Mouse (Mus musculus) right cerebral cortex, adult 2 months (tissue): Measurements from ENCODE around the gene Tnnc1.

Source experiments
- DNase-seq, 2 experiments: peaks; one replicate each; pipeline ENCODE4 v3.0.0; 2021 to 2022; ENCODE audit warnings: low spot score in 2 of 2

The Tnnc1 gene

DNA sequence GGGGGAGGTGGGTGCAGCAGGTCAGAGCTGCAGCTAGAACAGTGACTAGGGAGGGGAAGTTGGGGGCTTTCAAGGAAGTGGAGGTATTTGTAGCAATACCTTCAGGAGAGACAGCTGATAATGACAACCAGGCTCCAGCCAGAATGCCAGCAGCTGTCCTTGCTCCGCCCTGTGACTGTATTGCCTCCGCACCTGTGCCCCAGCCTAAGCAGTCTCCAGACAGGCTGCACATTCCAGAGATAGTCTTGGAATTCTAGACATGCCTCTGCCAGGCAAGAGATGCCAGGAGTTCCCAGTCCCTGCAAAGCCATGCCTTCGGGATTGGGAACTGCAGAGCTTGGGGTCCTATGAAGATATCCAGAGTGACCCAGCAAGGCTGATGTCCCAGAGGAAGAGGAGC is 4.4 kb downstream of the Tnnc1 start:
- no peak for DNase-seq

DNA sequence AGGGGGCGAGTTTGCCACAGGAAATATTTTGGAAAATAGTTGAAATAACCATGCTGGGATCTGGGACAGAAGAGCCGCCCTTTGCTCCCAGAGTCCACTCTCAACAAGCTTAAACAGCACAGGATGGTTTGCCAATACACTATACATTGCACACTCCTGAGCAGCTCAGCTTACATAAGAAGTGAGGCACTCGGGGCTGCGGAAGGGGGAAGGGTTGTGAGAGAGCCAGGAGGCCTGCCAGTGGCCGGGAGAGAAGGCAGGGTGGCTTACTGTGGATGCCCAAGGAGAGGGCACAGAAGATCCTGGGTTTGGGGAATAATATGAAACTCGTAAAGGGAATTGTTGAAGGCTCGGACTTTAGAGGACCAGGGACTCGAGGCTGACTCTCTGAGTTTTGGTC is 5.8 kb downstream of the Tnnc1 start:
- no peak for DNase-seq

DNA sequence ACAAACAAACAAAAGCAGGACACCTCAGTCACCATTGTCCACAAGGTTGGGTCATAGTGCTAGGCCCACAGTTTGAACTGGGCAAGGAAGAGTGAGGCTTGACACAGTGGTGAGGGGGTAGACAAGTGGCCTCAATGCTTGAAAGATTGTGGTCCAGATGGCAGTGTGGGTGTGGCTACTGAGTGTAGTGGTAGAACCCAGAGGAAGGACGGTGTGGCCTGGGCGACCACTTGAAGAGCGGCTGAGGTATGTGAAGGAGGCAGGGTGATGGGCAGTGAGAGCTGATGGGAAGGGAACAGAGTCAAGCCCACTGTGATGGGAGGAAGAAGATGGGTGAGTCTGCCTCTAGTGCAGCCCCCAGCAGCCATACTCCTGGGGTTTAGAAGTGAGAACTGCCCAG is 6.6 kb downstream of the Tnnc1 start:
- no peak for DNase-seq

DNA sequence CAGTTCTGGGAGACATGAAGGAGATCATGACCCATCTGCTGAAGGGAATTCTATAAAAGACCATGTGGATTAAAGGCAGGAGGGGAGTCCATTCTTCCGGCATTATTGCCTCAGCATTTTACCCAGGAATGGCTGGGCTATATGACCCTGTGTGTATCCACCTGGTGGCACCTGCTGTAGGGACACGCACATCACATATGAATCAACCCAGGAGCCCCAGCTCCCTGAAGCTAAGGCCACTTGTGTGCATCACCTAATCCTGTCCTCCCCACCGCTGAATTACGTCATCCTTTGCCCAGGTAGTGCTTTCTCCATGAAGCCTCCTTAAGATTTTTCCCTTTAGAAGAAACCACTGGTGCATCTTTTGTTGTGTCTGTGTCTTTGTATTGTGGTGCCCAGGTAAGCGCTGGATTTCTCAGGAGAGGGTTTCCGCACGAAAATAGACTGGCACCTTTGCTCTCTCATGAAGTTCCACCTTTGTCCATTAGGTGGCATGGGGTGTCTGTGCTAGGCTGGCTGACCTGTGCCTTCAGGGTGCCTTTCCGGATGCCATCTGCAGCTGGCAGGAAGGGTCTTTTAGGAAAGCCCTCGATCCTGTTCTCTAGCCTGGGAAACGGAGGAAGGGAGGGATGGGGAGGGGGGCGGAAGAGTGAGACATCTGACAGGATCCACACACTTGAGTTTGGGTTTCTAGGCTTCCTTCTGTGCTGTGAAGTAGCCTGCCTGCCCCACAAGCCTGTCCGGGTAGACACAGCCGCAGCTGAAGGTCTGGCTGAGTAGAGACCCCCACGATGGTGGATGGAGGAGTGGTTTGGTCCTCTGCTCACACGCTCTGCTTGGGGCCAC is 7.3 kb downstream of the Tnnc1 start:
- peak; percentile 56 to 70 for DNase-seq

DNA sequence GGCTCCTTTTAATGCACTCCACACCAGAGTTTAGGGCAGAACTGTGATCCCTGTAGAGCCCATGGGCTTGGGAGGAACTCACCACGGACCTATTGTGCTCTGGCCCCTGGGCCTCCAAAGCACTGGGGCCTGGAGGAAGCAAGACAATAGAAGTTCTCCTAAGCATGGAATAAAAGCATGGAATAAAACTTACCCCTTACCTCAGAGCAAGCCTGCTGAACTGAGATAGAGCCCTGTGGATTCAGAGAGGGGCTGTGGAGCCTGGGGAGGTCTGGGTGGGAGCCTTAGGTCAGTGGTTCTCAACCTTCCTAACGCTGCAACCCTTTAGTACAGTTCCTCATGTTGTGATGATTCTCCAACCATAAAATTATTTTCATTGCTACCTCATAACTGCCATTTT is 8.7 kb downstream of the Tnnc1 start, which contains the start of gene Nisch:
Gene Nisch (minus strand): TSS at position 101 of the 400 bp plus-strand sequence.
- DNase-seq = no peak

DNA sequence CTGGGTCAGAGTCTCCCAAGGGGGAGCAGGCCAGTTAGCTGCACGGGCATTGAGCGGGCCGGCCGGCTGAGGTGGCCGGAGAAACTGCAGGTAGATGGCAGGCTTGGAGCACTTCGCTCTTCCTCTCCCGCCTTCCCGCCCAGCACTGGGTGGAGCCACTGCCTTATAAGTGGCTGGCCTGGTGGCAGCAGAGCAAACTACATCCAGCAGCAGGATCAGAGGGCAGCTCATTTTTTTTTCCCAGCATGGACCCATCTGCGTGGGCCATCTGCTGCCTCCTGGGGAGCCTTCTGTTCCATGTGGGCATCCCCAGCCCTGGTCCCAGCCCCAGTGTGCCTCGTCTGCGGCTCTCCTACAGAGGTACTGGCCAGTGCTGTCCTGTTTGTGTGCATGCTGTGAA is 9.6 kb downstream of the Tnnc1 start, which contains the start of gene Sema3g:
Gene Sema3g (plus strand): TSS at position 195 of the 400 bp plus-strand sequence.
- no peak for DNase-seq

DNA sequence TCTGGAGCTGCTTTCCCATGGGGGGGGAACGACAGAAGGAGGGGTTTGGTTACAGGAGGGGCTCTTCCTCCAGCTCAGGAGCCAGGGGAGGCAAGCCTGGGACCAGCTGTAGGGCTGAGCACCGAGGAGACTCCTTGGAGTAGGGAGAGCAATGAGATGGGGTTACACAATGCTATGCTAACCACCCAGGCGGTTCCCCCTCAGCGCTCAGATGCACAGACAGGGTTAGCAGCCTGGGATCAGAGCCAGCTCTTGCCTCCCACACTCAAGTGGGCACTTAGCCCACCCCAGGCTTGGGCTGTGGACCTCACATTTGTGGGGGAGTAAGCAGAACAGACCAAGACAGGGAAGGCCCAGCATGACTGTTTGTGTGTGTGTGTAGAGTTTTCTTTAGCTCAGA is 18.9 kb downstream of the Tnnc1 start:
- peak; percentile 52 to 59 for DNase-seq

DNA sequence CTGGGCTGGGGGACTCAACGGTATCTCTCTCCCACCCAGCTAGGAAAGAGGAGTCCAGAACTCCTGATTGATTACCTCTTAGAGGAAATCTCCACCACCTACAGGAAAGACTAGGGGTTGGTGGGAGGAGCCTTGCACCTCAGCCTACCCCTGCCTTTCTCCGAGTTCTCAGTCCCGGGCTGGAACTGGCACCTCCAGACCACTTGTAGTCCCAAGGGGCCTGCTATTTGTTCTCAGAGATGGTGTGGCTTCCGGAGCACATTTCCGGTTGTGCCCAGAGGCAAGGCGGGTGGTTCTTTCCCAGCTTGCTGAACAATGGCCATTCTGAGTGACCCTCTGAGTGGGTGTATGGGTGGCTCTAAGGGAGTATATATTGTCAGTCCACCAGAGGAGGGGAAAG is 20.1 kb downstream of the Tnnc1 start:
- DNase-seq = no peak

DNA sequence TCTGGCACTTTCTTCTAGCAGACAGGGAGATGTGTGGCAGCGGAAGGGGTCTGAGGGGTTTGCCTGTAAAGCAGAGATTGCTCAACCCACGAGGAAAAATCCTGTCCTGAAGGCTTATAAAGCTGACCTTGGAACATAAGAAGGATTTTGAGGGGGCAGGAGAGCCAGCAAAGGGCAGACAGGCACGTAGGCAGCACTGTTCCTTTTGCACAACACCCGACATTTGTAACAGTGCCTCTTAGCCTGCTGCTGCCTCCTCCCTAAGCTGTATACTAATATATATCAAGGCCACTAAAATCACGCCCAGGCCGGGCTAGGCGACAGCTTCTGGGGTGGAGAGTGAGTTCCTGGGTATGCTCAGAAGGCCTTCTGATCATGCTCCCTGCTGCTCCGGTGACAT is 22.3 kb downstream of the Tnnc1 start:
- DNase-seq = no peak

DNA sequence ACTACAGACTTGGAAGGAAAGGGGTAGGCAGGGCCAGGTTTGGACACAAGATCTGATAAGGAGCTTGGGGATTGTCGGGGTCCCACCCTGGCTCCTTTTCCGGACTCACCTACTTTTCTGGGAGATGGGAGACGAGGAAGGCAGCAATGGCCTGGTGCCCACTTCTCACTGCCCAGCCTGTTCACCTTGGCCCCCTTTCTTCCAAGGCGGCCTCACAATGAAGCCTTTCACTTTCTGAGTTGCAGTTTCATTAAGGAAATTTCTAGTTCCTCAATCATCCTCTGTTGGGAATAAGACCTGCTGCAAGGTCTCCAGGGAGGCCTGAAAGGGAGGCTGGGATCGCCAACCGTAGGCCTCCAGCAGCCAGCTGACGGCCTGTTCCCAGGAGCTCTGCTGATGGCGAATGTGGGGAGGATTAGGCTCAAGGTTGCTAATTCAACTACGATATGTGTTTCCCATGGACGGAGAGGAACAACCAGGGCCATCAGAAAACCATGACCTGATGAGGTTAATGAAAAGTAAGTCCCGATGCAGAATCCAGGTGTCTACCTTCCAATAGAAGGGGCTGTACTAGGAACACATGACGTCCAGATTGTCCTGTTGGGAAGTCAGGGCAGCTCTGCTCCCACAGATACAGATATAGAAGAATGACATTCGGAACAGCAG is 24.4 kb downstream of the Tnnc1 start:
- DNase-seq = no peak

DNA sequence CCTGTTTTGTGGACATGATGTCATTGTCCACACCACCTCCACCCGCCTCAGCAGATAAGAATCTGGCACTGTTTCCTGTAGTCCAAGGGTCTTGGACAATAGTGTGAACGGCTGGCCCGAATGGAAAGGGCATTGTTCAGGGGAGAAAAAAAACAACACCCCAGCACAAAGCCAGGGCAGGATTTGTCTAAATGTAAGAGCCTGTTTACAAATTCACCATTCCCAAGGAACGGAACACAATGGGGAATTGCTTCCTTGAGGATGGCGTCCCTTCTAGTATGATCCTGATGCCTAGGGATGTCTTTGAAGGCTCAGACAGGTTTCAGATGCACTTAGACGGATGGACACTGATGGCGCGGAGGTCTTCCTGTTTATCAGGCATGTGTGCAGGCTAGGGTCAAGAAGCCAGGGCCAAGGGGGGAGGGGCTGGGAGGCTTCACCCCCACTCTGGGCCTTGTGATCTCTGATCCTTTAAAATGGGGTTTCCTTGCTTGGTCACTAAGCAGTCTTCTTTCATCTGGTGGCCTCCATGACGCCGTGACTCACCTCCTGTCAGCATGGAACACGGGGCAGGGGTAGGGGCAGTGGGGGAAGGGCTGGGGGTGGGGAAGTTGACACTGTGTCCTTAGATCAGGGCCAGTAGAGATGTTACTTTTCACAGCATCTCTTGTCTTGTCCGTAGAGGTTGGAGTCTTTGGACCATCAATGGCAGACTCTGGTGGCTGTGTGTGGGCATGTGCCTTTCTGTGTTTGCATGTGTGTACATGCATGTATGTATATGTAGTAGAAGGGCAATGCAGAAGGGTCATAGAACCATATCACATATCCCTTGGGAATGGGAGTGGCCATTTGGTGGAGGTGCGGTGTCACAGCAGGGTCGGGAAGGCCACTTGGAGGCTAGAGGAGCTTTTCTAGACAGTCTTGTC is 25.2 kb downstream of the Tnnc1 start:
- DNase-seq = no peak

DNA sequence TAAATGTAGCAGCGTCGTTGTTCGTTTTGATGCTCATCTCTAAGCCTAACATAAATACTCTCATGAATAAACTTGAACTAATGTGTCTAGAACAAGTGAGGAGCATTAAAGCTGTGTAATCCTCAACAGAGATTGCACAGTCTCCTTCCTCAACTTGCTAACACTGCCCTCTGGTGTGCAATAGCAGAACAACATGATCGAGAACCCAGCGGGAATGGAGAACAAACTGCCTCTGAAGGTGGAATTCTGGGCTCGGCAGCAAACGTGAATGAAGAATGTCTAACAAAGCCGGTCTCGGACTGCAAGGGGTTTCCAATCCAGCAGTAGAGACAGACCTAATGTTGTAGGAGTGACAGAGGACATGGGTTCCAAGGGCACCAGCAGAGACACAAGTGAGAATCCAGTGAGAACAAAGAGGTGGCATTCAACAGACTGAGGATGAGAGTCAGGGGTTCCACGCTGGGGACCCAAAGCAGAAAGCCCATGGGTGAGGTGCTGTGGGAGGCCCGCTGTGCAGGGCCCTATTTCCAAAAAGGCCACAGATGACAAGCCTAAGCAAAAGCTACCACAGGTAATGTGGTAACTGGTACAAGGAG is 26.0 kb downstream of the Tnnc1 start:
- peak; percentile 88 to 93 for DNase-seq

DNA sequence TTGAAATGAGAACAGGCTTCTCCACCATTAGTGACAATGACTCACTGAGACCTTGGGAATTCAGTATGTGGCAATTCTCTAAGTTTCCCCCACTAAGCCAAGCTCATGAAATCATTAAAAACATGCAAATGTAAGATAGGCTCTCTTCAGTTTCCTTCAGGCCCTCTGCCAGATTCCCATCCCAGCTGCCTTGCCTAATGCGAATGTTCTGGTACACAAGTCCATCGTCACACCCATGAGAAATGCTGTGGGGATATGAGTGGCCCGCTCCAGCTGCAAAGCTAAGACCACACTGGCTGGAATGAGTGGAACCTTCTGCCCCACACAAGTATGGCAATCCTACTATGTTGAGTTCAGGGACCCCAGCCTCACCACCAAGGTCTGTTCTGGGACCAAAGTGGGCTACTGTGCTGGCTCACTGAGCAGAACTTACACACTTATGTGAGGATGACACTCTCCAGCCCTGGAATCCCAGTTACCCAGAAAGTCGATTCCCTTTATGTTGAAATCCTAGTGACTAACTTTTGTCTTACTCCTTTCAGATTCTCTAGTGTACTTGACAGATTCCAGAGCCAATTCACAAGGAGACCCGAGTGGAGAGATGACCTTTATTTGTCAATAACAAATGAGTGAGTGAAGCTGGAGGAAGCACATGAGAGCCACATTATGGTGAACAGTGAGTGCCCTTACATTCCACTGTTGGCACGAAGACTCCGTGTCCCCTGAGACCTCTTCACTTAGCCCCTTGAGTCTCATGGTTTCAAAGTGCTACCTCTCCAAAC is 29.2 kb downstream of the Tnnc1 start:
- no peak for DNase-seq

DNA sequence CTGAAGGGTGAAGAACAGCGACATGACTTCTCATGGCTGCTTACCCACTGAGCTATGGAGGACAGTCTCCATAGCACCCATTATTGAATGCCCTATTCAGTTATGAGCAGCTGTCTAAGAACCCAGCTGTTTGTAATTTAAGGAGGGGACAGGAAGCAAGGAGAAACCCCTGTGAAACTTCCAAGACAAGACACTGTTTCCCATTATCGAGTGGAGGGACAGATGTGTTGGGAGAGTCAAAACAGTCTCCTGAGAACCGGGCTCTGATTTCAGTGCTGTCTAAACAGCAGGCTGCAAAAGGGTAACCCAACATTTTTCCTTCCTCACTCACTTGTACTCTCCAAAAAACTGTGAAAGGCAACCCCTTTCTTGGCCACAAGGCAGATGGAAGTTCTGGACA is 32.4 kb downstream of the Tnnc1 start:
- no peak for DNase-seq

DNA sequence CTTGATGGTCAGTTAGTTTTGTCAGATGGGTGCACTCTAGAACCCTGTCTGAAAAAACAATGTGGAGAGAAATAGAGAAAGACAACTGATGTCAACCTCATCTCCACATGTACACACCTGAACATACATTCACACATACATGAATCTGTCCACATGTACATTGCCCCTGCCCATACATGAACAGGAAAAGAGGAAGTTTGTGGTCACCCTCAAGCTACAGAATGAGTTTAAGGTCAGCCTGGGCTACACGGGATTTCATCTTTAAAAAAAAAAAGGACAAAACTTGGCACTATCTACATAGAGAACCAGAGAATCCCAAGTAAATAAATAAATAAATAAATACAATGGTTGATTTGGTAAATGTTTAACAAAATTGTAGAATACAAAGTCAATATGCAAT is 36.7 kb downstream of the Tnnc1 start:
- DNase-seq = no peak

DNA sequence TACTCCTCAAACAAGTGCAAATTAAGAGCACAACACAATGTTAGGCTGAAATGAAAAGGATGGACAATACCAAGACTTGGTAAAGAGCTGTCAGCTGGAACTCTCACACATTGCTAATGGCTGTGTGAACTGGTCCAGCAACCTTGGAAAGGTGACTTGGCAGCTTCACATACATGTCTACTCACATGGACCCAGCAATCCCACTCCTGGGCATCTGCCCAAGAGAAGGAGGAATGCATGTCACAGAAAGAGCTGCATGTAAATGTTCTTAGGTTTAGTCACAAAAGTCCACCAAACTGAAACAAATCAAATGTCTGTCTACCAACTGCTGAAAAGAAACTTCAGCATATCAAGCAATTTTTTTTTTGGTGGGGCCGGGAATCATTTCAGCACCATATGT is 37.8 kb downstream of the Tnnc1 start:
- no peak for DNase-seq

DNA sequence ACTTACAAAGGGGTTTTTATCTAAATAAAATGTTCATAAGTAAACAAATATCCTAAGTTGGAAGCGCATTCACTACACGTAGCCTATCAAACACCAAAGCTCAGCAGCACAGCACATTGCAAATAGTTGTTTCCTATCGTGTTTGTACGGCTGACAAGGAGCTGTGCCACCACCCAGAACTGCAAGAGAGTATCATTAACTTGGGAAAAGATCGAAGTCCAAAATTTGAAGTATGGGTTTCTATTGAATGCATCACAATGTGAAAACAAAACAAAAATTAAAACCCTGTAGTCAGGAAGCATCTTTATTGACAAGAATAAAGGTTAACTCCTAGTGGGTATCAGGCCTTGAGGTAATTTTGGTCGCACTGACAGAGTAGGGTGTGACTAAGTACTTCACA is 40.3 kb downstream of the Tnnc1 start:
- no peak for DNase-seq

DNA sequence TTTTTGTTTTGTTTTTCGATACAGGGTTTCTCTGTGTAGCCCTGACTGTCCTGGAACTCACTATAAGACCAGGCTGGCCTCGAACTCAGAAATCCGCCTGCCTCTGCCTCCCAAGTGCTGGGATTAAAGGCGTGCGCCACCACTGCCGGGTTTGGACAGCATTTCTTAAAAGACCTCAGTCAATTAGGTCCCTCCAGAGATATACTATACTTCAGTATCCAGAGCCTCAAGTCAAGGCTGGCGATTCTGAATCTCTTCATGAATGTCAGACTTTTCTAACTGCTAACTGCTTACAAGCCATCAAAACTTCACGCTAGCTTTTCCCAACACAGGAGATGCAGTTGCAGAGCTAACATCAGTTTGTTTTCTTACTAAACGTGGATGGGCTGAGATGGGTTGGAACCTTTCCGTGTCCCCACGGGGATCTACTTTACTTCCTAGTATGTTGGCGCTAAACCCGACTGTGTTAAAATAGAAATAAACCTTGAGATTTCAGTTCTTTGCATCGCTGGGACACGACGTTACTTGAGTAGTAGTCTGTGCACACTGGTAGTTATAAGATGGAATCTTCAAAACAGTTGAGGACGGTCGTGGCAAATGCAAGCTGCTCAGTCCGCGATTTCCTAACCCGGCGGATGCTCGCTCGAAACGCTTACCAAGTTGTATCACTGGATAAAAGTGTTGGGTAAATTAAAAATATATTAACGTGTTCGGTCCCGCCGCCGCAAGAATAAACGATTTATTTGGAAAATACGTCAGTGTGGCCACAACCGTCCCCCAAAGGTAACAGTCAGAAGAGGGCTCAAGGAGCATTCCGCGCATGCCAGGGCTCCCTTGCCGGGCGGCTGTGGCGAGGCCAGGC is 42.3 kb downstream of the Tnnc1 start:
- DNase-seq = peak in 1 of 2 experiments; percentile 31

DNA sequence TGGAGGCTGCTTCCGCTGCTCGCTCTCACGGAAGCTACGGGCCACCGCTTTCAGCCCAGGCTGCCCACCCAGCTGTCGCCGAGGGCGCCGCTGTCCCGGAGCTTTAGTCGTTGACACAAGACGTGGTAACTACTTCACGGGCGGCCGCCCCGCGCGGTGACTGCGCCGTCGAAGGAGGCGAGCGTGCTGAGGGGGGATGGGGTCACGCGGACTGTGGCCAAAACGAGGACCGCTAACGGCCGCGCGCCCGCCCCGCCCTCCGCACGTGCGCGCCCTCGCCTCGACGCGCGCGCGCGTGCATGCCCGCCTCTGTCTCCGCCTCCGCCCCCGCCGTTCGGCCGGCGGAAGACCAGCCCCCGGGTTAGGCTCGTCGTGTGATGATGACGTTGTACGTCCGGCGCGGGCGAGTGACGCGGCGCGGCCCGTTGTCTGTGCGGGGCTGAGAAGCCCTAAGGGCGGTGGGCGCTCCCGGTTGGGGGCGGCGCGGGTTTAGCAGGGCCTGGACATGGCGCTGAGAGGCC is 43.0 kb downstream of the Tnnc1 start, which contains the start of the genes Phf7 and Bap1:
Gene Phf7 (minus strand): TSS at position 234 of the 521 bp plus-strand sequence.
Gene Bap1 (plus strand): TSS at position 367 of the 521 bp plus-strand sequence.
- peak; percentile 97 to 98 for DNase-seq
